Mouse (Mus musculus): Measurements from ENCODE around the gene D330045A20Rik. TPM values are rescaled to one million over a fixed set of nuclear protein-coding genes. Genes with fewer than 3 reads are reported as not detected.

D330045A20Rik gene
- polyA plus RNA-seq (2012; rRNA removed), result 0.95 and 1.0 TPM in 2 replicates

GRCm38 (mm10) chrX:139480022-139480894, at the start of gene D330045A20Rik:
TSS of gene D330045A20Rik (plus strand) at chrX:139480367.

GRCm38 (mm10) chrX:139562925-139563461, 82.8 kb downstream of the D330045A20Rik start, which contains the start of gene Rnf128:
TSS of gene Rnf128 (plus strand) at chrX:139563316.

Other genes starting within 250 kb of the D330045A20Rik start
- gene Trap1a, start 146.7 kb upstream of the D330045A20Rik start, polyA plus RNA-seq (2012; rRNA removed), result 0.06 and 0.09 TPM in 2 replicates
- 3.2 and 3.3 TPM in 2 replicates for gene Rnf128, start 82.9 kb downstream of the D330045A20Rik start, polyA plus RNA-seq (2012; rRNA removed)
- gene Tbc1d8b, start 204.6 kb downstream of the D330045A20Rik start, polyA plus RNA-seq (2012; rRNA removed), result 1.3 and 1.6 TPM in 2 replicates
- gene Gm15013, start 234.1 kb downstream of the D330045A20Rik start, polyA plus RNA-seq (2012; rRNA removed), result not detected in 2 replicates

Data from central nervous system, embryonic 18 days (tissue).